ENCODE assay signal across 29 mouse cellular contexts in genomic region chr4:104448199-104448598, GRCm38 (mm10).
"Had no signal": no experiment of that assay in that cellular context is flagged by ENCODE, and none has a peak within 500 bp of the region (broad histone marks: within the 10 kb centered on the region; RNA-seq: fewer than 3 reads in every experiment).

No protein-coding gene starts in this region.

- H3K4me3 ChIP-seq: heart, embryonic 12.5 days; heart, embryonic 13.5 days; heart, embryonic 15.5 days; hindbrain, embryonic 10.5 days; hindbrain, embryonic 12.5 days; hindbrain, embryonic 13.5 days; hindbrain, embryonic 15.5 days; intestine, embryonic 15.5 days; kidney, embryonic 15.5 days; left cerebral cortex, adult 2 months had no signal

- DNase-seq: heart, postnatal 10 days; heart, postnatal 14 days; heart, postnatal 36 days; heart, postnatal 4 days; kidney, adult 11 months; kidney, adult 18-20 months; kidney, adult 2 months; kidney, adult 8-10 months; kidney, adult 9 months; kidney, postnatal 10 days; kidney, postnatal 14 days; kidney, postnatal 25 days; kidney, postnatal 36 days; kidney, postnatal 4 days; layer of hippocampus, adult 9-11 months; layer of hippocampus, postnatal 36 days had no signal

- H3K27me3 ChIP-seq: heart, embryonic 15.5 days; hindbrain, embryonic 12.5 days; hindbrain, embryonic 13.5 days; hindbrain, embryonic 15.5 days; intestine, embryonic 15.5 days; kidney, embryonic 15.5 days had no signal

- H3K27ac ChIP-seq: heart, embryonic 13.5 days; heart, embryonic 15.5 days; hindbrain, embryonic 10.5 days; hindbrain, embryonic 12.5 days; hindbrain, embryonic 13.5 days; hindbrain, embryonic 14.5 days; hindbrain, embryonic 15.5 days; hindbrain, postnatal 0 days; intestine, embryonic 15.5 days; kidney, embryonic 15.5 days; kidney, postnatal 0 days; left cerebral cortex, adult 2 months had no signal

- H3K4me1 ChIP-seq: heart, embryonic 12.5 days; intestine, embryonic 15.5 days; kidney, embryonic 15.5 days had no signal
